Mouse (Mus musculus): ENCODE measurements around the gene Pla2g4c. TPM values are rescaled to one million over a fixed set of nuclear protein-coding genes. Genes with fewer than 3 reads are reported as not detected.

Pla2g4c gene
- polyA plus RNA-seq, 1 experiment from 2014 or later, result 1.2 TPM

- no peak overlapping the region for H3K27ac ChIP-seq (ENCODE audit: low read length)
- H3K9ac ChIP-seq (replicated peaks; ENCODE audit: low read length), result no peak overlapping the region
- H3K4me3 ChIP-seq (ENCODE audit: low read length), result no peak overlapping the region
- WGBS, result 94% methylated on average over 3 of the region's 3 CpGs
- no peak for ATAC-seq (ENCODE audit: low FRiP score, low TSS enrichment)
- no peaks in the 10 kb centered on the region for H3K9me3 ChIP-seq (ENCODE audit: low read length)
- H3K4me2 ChIP-seq (replicated peaks; ENCODE audit: low read depth, low read length), result no peak overlapping the region
- H3K4me1 ChIP-seq (ENCODE audit: insufficient read depth, low read length), result no peaks in the 10 kb centered on the region
- H3K36me3 ChIP-seq (ENCODE audit: insufficient read depth, low read length), result no peaks in the 10 kb centered on the region
- no peaks in the 10 kb centered on the region for H3K27me3 ChIP-seq (ENCODE audit: insufficient read depth, low read length)
Measured at GRCm38 (mm10) chr7:13321424-13321823, 3.0 kb upstream of the Pla2g4c start.

GRCm38 (mm10) chr7:13330575-13330974 is 6.1 kb downstream of the Pla2g4c start:
- Histone ChIP-seq H3K4me1 (ENCODE audit: insufficient read depth, low read length) (no peaks in the 10 kb centered on the region), H3K4me2 (replicated peaks; ENCODE audit: low read depth, low read length) (no peak overlapping the region), H3K9ac (replicated peaks; ENCODE audit: low read length) (no peak overlapping the region), H3K4me3 (ENCODE audit: low read length) (no peak overlapping the region), H3K36me3 (ENCODE audit: insufficient read depth, low read length) (peaks cover 5% of the 10 kb centered on the region; the same call in 1 of the 2 replicates), H3K27me3 (ENCODE audit: insufficient read depth, low read length) (no peaks in the 10 kb centered on the region), H3K9me3 (ENCODE audit: low read length) (no peaks in the 10 kb centered on the region), H3K27ac (ENCODE audit: low read length) (no peak overlapping the region)
- WGBS, result 98% methylated on average over 2 of the region's 2 CpGs
- ATAC-seq (ENCODE audit: low FRiP score, low TSS enrichment), result no peak

GRCm38 (mm10) chr7:13355943-13356342 is 31.5 kb downstream of the Pla2g4c start:
- no peak overlapping the region for H3K4me3 ChIP-seq (ENCODE audit: low read length)
- peaks cover 37% of the 10 kb centered on the region for H3K36me3 ChIP-seq (ENCODE audit: insufficient read depth, low read length)
- no peak overlapping the region for H3K27ac ChIP-seq (ENCODE audit: low read length)
- H3K9ac ChIP-seq (replicated peaks; ENCODE audit: low read length), result no peak overlapping the region
- no peaks in the 10 kb centered on the region for H3K27me3 ChIP-seq (ENCODE audit: insufficient read depth, low read length)
- no peaks in the 10 kb centered on the region for H3K9me3 ChIP-seq (ENCODE audit: low read length)
- H3K4me2 ChIP-seq (replicated peaks; ENCODE audit: low read depth, low read length), result no peak overlapping the region
- no peak for ATAC-seq (ENCODE audit: low FRiP score, low TSS enrichment)
- no peaks in the 10 kb centered on the region for H3K4me1 ChIP-seq (ENCODE audit: insufficient read depth, low read length)

GRCm38 (mm10) chr7:13380588-13380987 is 56.1 kb downstream of the Pla2g4c start:
- ATAC-seq (ENCODE audit: low FRiP score, low TSS enrichment), result no peak
- Histone ChIP-seq H3K4me3 (ENCODE audit: low read length) (no peak overlapping the region), H3K9me3 (ENCODE audit: low read length) (no peaks in the 10 kb centered on the region), H3K9ac (replicated peaks; ENCODE audit: low read length) (no peak overlapping the region), H3K27me3 (ENCODE audit: insufficient read depth, low read length) (no peaks in the 10 kb centered on the region), H3K4me2 (replicated peaks; ENCODE audit: low read depth, low read length) (no peak overlapping the region), H3K4me1 (ENCODE audit: insufficient read depth, low read length) (no peaks in the 10 kb centered on the region), H3K36me3 (ENCODE audit: insufficient read depth, low read length) (no peaks in the 10 kb centered on the region), H3K27ac (ENCODE audit: low read length) (no peak overlapping the region)
- 81% methylated on average over 2 of the region's 2 CpGs for WGBS

- no peaks in the 10 kb centered on the region for H3K27me3 ChIP-seq (ENCODE audit: insufficient read depth, low read length)
- no peaks in the 10 kb centered on the region for H3K9me3 ChIP-seq (ENCODE audit: low read length)
- WGBS, result 85% methylated on average over 1 of the region's 1 CpGs
- no peak within 1 kb of the TSS for H3K4me2 ChIP-seq (replicated peaks; ENCODE audit: low read depth, low read length)
- no peak within 1 kb of the TSS for H3K4me3 ChIP-seq (ENCODE audit: low read length)
- no peaks in the 10 kb centered on the region for H3K36me3 ChIP-seq (ENCODE audit: insufficient read depth, low read length)
- ATAC-seq (ENCODE audit: low FRiP score, low TSS enrichment), result no peak
- H3K9ac ChIP-seq (replicated peaks; ENCODE audit: low read length), result no peak within 1 kb of the TSS
- no peaks in the 10 kb centered on the region for H3K4me1 ChIP-seq (ENCODE audit: insufficient read depth, low read length)
- H3K27ac ChIP-seq (ENCODE audit: low read length), result no peak within 1 kb of the TSS
Measured at GRCm38 (mm10) chr7:13397832-13398231, 73.4 kb downstream of the Pla2g4c start, which contains the start of gene Cabp5. Cabp5 (plus strand) TSS chr7:13398132.

Other genes with a start within 250 kb of the Pla2g4c start
- gene Vmn1r85, start 229.5 kb upstream of the Pla2g4c start, polyA plus RNA-seq (2015; fragmentation: Nextera tagmentation; extraction: Ambion mirVana), result not detected in 2 replicates
- not detected in 2 replicates for gene Vmn1r86, start 204.7 kb upstream of the Pla2g4c start, polyA plus RNA-seq (2015; fragmentation: Nextera tagmentation; extraction: Ambion mirVana)
- not detected in 2 replicates for gene Vmn1r87, start 184.5 kb upstream of the Pla2g4c start, polyA plus RNA-seq (2015; fragmentation: Nextera tagmentation; extraction: Ambion mirVana)
- not detected in 2 replicates for gene Vmn1r88, start 165.1 kb upstream of the Pla2g4c start, polyA plus RNA-seq (2015; fragmentation: Nextera tagmentation; extraction: Ambion mirVana)
- gene Vmn1r89, start 111.6 kb upstream of the Pla2g4c start, polyA plus RNA-seq (2015; fragmentation: Nextera tagmentation; extraction: Ambion mirVana), result not detected in 2 replicates
- 89.1 and 98.3 TPM in 2 replicates for gene Lig1, start 47.4 kb upstream of the Pla2g4c start, polyA plus RNA-seq (2015; fragmentation: Nextera tagmentation; extraction: Ambion mirVana)
- 10.2 and 11.0 TPM in 2 replicates for gene Zswim9, start 45.9 kb upstream of the Pla2g4c start, polyA plus RNA-seq (2015; fragmentation: Nextera tagmentation; extraction: Ambion mirVana)
- not detected in 2 replicates for gene Cabp5, start 73.5 kb downstream of the Pla2g4c start, polyA plus RNA-seq (2015; fragmentation: Nextera tagmentation; extraction: Ambion mirVana)
- not detected in 2 replicates for gene Bsph1, start 126.2 kb downstream of the Pla2g4c start, polyA plus RNA-seq (2015; fragmentation: Nextera tagmentation; extraction: Ambion mirVana)
- not detected in 2 replicates for gene Bsph2, start 246.4 kb downstream of the Pla2g4c start, polyA plus RNA-seq (2015; fragmentation: Nextera tagmentation; extraction: Ambion mirVana)